Mouse (Mus musculus) testis, adult 2 months (tissue): ENCODE data around the gene Pde8a. TPM values are rescaled to one million over a fixed set of nuclear protein-coding genes. Genes with fewer than 3 reads are reported as not detected.

ENCODE experiments used
- H3K27ac ChIP-seq: fragments of 200-500 bp; 2 replicates; pipeline ENCODE4 v1.5.1; 2012; ENCODE audit warnings: low read depth, low read length; ENCODE audit not compliant: control insufficient read depth, insufficient read depth
- H3K27me3 ChIP-seq: fragments of 200-500 bp; 2 replicates; pipeline ENCODE4 v1.6.1; 2012; ENCODE audit warnings: mild to moderate bottlenecking, low read length, moderate library complexity; ENCODE audit not compliant: control insufficient read depth, insufficient read depth
- H3K36me3 ChIP-seq: fragments of 200-500 bp; 2 replicates; pipeline ENCODE4 v1.6.1; 2012; ENCODE audit warnings: mild to moderate bottlenecking, low read length; ENCODE audit not compliant: control insufficient read depth, insufficient read depth
- H3K4me1 ChIP-seq: fragments of 200-500 bp; 2 replicates; pipeline ENCODE4 v1.6.1; 2012; ENCODE audit warnings: low read length; ENCODE audit not compliant: control insufficient read depth, insufficient read depth
- H3K4me3 ChIP-seq: fragments of 200-500 bp; 2 replicates; pipeline ENCODE4 v1.5.1; 2012; ENCODE audit warnings: low read depth, mild to moderate bottlenecking, low read length, moderate library complexity, mixed read lengths; ENCODE audit not compliant: control insufficient read depth
- CTCF ChIP-seq: fragments of 200-500 bp; IDR thresholded peaks from 2 replicates; pipeline ENCODE4 v1.5.1; 2012; ENCODE audit warnings: low read depth, mild to moderate bottlenecking, inconsistent platforms, low read length, moderate library complexity; ENCODE audit not compliant: control insufficient read depth, insufficient read depth, insufficient replicate concordance
- POLR2A ChIP-seq: fragments of 200-500 bp; IDR thresholded peaks from 2 replicates; pipeline ENCODE4 v1.6.1; 2012; ENCODE audit warnings: low read depth, mild to moderate bottlenecking, inconsistent platforms, low read length, moderate library complexity; ENCODE audit not compliant: control insufficient read depth
- polyA plus RNA-seq: library from polyadenylated mRNA; depleted of rRNA; stranded (reverse); fragments of >200 nt; gene quantifications from 2 replicates; pipeline ENCODE4 v1.2.3, GENCODE M21; 2012

Pde8a gene
- polyA plus RNA-seq, 1 experiment, result 101 TPM

GRCm38 (mm10) chr7:81250601-81251000 lies 37.2 kb downstream of the Pde8a start:
- H3K27ac ChIP-seq, result no peak overlapping the region
- H3K4me1 ChIP-seq, result no peaks in the 10 kb centered on the region
- TF ChIP-seq CTCF (no peak), POLR2A (no peak)
- no peak overlapping the region for H3K4me3 ChIP-seq
- no peaks in the 10 kb centered on the region for H3K27me3 ChIP-seq
- no peaks in the 10 kb centered on the region; the same call in 1 of the 2 replicates for H3K36me3 ChIP-seq

GRCm38 (mm10) chr7:81251521-81251920 lies 38.1 kb downstream of the Pde8a start:
- no peaks in the 10 kb centered on the region; the same call in 1 of the 2 replicates for H3K36me3 ChIP-seq
- TF ChIP-seq POLR2A, result no peak
- no peak for TF ChIP-seq CTCF
- H3K4me1 ChIP-seq, result no peaks in the 10 kb centered on the region
- H3K4me3 ChIP-seq, result no peak overlapping the region
- no peaks in the 10 kb centered on the region for H3K27me3 ChIP-seq
- H3K27ac ChIP-seq, result no peak overlapping the region

DNA sequence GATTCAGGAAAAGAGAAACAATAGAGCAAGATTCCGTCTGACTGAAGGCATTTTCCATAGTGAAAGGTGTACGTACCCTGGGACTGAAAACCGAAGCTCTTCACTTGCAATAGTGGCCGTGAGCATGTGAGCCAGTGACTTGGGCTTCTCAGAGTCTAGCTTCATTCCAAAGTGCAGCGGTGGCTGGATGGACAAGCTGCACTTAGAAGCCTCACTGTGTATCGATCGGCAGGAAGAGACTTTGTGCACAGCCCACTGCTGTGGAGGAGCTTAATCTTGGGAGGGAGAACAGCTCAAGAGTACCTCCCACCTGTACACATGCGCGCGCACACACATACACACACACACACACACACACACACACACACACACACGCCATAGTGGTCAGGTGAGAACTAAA lies 39.9 kb downstream of the Pde8a start:
- H3K4me3 ChIP-seq, result no peak overlapping the region
- no peak for TF ChIP-seq CTCF
- TF ChIP-seq POLR2A, result no peak
- no peaks in the 10 kb centered on the region for H3K27me3 ChIP-seq
- H3K36me3 ChIP-seq, result no peaks in the 10 kb centered on the region
- H3K27ac ChIP-seq, result no peak overlapping the region
- no peaks in the 10 kb centered on the region for H3K4me1 ChIP-seq

DNA sequence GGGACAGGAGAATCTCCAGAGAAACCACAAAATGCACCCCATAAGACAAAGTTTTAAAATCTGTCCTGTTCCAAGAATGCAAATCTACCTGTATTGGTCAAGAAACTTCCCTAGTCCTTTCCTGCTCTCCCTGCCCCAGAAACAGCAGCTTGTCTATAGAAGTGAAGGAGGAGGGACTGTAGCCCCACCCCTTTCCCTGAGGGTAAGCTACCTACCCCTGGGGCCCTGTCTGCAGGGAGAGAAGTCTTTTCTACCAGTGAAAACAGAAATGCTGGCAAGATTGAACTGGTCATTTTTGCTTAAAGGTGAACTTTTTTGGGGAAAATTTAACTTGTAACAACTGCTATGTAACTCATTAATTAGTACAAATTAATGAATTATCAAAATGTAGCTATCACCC lies 41.2 kb downstream of the Pde8a start:
- no peak for TF ChIP-seq POLR2A
- TF ChIP-seq CTCF, result no peak

GRCm38 (mm10) chr7:81255456-81255855 lies 42.1 kb downstream of the Pde8a start:
- Histone ChIP-seq H3K4me1 (no peaks in the 10 kb centered on the region), H3K27me3 (no peaks in the 10 kb centered on the region), H3K4me3 (no peak overlapping the region), H3K36me3 (no peaks in the 10 kb centered on the region), H3K27ac (no peak overlapping the region)
- TF ChIP-seq CTCF, result no peak
- TF ChIP-seq POLR2A, result no peak

More for the DNA sequence above, 41.2 kb downstream of the Pde8a start:
- Histone ChIP-seq H3K4me1 (no peaks in the 10 kb centered on the region), H3K27me3 (no peaks in the 10 kb centered on the region), H3K36me3 (no peaks in the 10 kb centered on the region), H3K27ac (no peak overlapping the region), H3K4me3 (no peak overlapping the region)

GRCm38 (mm10) chr7:81256773-81257172 lies 43.4 kb downstream of the Pde8a start:
- TF ChIP-seq POLR2A (no peak), CTCF (no peak)
- Histone ChIP-seq H3K27me3 (no peaks in the 10 kb centered on the region), H3K4me1 (no peaks in the 10 kb centered on the region), H3K36me3 (no peaks in the 10 kb centered on the region), H3K4me3 (no peak overlapping the region), H3K27ac (no peak overlapping the region)

- H3K4me3 ChIP-seq, result no peak overlapping the region
- no peak overlapping the region for H3K27ac ChIP-seq
- no peaks in the 10 kb centered on the region for H3K4me1 ChIP-seq
- no peaks in the 10 kb centered on the region for H3K27me3 ChIP-seq
- TF ChIP-seq POLR2A (no peak), CTCF (no peak)
- no peaks in the 10 kb centered on the region for H3K36me3 ChIP-seq
These were observed 48.2 kb downstream of the Pde8a start for GRCm38 (mm10) chr7:81261548-81261947.

GRCm38 (mm10) chr7:81272908-81273307 lies 59.5 kb downstream of the Pde8a start:
- H3K36me3 ChIP-seq, result no peaks in the 10 kb centered on the region; the same call in 1 of the 2 replicates
- no peak overlapping the region for H3K4me3 ChIP-seq
- TF ChIP-seq CTCF (no peak), POLR2A (no peak)
- H3K4me1 ChIP-seq, result no peaks in the 10 kb centered on the region
- H3K27me3 ChIP-seq, result no peaks in the 10 kb centered on the region
- no peak overlapping the region for H3K27ac ChIP-seq
